Mouse (Mus musculus) G1E-ER4 (cell line): ENCODE results near the gene Kat7. TPM values are rescaled to one million over a fixed set of nuclear protein-coding genes. Genes with fewer than 3 reads are reported as not detected.

Experiments used
- GATA1 ChIP-seq: IDR thresholded peaks from one replicate; pipeline ENCODE4 v1.8.0; 2012; ENCODE audit warnings: low read length, inconsistent platforms
- polyA plus RNA-seq: library from polyadenylated mRNA; stranded (reverse); fragments of >175 nt; gene quantifications from 2 replicates; pipeline ENCODE4 v1.2.3, GENCODE M21; 2012

The Kat7 gene
- polyA plus RNA-seq, 1 experiment, result 37.6 TPM

GRCm38 (mm10) chr11:95264455-95265013 is 45.5 kb downstream of the Kat7 start:
- no peak for TF ChIP-seq GATA1

- TF ChIP-seq GATA1, result no peak
These were observed 46.1 kb downstream of the Kat7 start for GRCm38 (mm10) chr11:95263816-95264454.

- TF ChIP-seq GATA1, result no peak
These were observed 48.8 kb downstream of the Kat7 start, which contains the start of gene Tac4 for GRCm38 (mm10) chr11:95261178-95261751. Gene Tac4, plus strand, starts transcription at chr11:95261529.

GRCm38 (mm10) chr11:95259088-95259849 is 50.8 kb downstream of the Kat7 start:
- TF ChIP-seq GATA1, result no peak

GRCm38 (mm10) chr11:95258490-95258889 is 51.6 kb downstream of the Kat7 start:
- TF ChIP-seq GATA1, result no peak

- TF ChIP-seq GATA1, result no peak
These were observed 52.1 kb downstream of the Kat7 start for GRCm38 (mm10) chr11:95257930-95258329.

GRCm38 (mm10) chr11:95255747-95256146 is 54.3 kb downstream of the Kat7 start:
- TF ChIP-seq GATA1, result no peak

- no peak for TF ChIP-seq GATA1
These were observed 55.9 kb downstream of the Kat7 start for GRCm38 (mm10) chr11:95254165-95254564.

GRCm38 (mm10) chr11:95252104-95252503 is 57.9 kb downstream of the Kat7 start:
- TF ChIP-seq GATA1, result no peak

GRCm38 (mm10) chr11:95251295-95251694 is 58.8 kb downstream of the Kat7 start:
- TF ChIP-seq GATA1, result no peak

- no peak for TF ChIP-seq GATA1
These were observed 59.9 kb downstream of the Kat7 start for GRCm38 (mm10) chr11:95250110-95250509.

- TF ChIP-seq GATA1, result no peak
These were observed 63.0 kb downstream of the Kat7 start for GRCm38 (mm10) chr11:95247065-95247464.

- TF ChIP-seq GATA1, result no peak
These were observed 64.6 kb downstream of the Kat7 start for GRCm38 (mm10) chr11:95245456-95245855.

GRCm38 (mm10) chr11:95242653-95243052 is 67.4 kb downstream of the Kat7 start:
- TF ChIP-seq GATA1, result no peak

- TF ChIP-seq GATA1, result no peak
These were observed 71.6 kb downstream of the Kat7 start for GRCm38 (mm10) chr11:95238477-95238876.

- no peak for TF ChIP-seq GATA1
These were observed 77.7 kb downstream of the Kat7 start for GRCm38 (mm10) chr11:95232329-95232696.
